Mouse (Mus musculus) gastrocnemius, postnatal 10 days (tissue): ENCODE measurements at regions not wholly inside any gene's neighbourhood (a gene's known extent, or its start where the extent isn't known, plus 50 kb on each side); places are given as distances from the start of the nearest gene placed in this dataset.

ENCODE experiments used
- DNase-seq: peaks from one replicate; pipeline ENCODE4 v3.0.0; 2021; ENCODE audit warnings: mixed read lengths

GRCm38 (mm10) chr2:128338474-128338873 lies 212.6 kb downstream of the Bcl2l11 start:
- no peak for DNase-seq

GRCm38 (mm10) chr2:128339061-128339642 lies 213.3 kb downstream of the Bcl2l11 start:
- DNase-seq: no peak

DNA sequence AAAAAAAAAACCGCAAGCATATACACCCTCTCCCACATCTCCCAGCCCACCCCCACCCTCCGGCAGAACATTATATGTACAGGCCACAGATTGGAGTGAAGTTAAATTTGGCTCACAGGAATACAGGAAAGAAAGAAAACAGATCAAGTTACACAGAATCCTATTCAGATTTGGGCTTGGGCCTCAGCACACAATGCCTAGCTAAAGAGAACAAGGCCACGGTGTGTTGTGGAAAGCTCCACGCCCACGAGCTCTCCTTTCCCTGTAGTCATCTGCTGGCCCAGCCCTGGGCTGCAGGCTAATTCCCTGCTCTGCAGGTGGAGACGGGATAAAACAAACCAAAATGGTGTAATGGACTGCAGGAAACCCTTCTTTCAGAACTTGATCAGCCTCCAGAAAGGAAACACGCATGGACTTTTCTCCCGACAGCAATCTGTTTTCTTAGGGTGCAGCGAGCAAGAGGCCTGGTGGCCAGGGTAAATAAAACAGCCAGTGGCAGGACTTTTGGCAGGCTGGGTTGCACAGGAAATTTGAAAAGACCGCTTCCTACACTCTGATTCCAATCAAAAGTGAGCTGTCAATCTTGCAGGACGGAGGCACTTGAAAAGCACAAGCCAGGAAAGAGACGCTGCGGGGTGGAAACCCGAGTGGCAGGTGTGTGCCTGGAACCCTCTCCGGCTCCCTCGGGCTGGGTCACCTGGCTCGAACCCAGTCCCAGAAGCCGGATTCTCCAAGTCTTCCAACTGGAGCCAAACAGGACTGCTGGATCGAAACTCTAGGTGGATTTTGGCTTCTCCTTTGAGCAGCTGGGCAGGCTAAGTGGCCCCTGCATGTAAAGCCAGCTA lies 214.0 kb downstream of the Bcl2l11 start:
- DNase-seq: no peak

GRCm38 (mm10) chr2:128340631-128341240 lies 214.9 kb downstream of the Bcl2l11 start:
- no peak for DNase-seq

GRCm38 (mm10) chr2:128342212-128342611 lies 216.4 kb downstream of the Bcl2l11 start:
- no peak for DNase-seq

- DNase-seq: no peak
Observed at GRCm38 (mm10) chr2:128345557-128345956, 219.7 kb downstream of the Bcl2l11 start.

DNA sequence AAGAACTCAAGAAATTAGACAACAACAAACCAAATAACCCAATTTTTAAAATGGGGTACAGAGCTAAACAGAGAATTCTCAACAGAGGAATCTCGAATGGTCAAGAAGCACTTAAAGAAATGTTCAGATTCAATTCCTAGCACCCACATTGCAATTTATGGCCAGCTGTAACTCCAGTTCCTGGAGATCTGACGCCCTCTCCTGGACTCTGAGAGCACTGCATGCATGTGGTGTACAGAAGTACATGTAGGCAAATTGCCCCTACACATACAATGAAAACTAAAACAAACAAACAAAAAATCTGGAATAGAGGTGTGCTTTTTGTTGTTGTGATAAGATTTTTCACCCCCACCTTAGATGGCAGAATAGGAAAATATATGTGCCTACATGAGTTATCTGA lies 222.7 kb downstream of the Bcl2l11 start:
- DNase-seq: no peak

GRCm38 (mm10) chr2:128351405-128351804 lies 225.6 kb downstream of the Bcl2l11 start:
- DNase-seq: no peak

GRCm38 (mm10) chr2:128352533-128352932 lies 226.7 kb downstream of the Bcl2l11 start:
- DNase-seq: no peak

- no peak for DNase-seq
Observed at GRCm38 (mm10) chr2:128353457-128353856, 227.6 kb downstream of the Bcl2l11 start.

DNA sequence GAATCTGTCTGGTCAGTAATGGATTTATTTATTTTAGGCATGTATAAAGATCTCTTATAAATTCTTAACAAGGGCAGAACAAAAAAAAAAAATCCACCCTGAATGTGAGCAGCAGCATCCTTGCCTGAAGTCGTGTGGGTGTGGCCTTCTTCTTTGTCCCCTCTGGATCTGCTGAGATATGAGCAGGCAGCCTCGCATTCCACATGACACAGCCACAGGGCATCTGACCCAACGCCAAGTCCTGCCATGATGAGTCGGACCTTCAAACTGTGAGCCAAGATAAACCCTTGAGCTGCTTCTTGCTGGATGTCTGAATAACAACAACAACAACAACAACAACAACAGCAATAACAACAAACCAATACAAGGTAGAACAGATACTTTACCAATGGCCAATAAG lies 230.5 kb downstream of the Bcl2l11 start:
- DNase-seq: no peak

DNA sequence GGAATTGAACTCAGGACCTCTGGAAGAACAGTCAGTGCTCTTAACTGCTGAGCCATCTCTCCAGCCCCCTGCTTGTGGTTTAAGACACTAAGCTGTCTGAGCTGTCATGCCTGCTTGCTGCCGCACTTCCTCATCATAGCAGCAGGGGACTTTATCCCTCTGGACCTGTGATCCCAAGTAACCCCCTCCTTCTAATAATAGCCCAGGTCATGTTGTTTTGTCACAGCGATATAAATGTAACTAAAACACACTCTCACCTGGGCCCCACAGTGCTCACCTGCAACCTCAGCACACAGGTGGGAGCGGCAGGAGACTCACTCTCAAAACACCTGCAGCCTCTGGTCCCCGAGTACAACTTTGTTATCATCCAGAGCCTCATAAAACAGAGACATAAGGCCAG lies 231.9 kb upstream of the Spdye4c start:
- DNase-seq: no peak

DNA sequence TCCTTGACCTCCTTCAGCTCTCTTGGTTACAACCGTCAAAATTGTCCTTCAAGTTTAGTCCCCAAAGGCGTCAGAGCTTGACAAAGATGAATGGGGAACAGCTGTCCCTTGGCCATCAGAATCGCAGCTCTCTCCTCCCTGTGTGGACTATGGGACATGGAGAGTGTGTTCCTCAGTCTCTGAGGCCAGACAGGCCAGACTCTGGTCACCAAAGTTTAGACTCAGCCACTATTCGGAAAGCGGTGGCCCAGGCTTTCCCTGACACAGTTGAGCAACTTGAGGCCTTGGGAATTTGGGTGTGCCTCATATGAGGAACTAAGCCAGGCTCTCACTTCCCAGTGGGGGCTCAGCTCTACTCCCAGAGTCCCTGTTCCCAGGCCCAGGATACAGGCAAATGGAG lies 230.5 kb upstream of the Spdye4c start:
- no peak for DNase-seq

DNA sequence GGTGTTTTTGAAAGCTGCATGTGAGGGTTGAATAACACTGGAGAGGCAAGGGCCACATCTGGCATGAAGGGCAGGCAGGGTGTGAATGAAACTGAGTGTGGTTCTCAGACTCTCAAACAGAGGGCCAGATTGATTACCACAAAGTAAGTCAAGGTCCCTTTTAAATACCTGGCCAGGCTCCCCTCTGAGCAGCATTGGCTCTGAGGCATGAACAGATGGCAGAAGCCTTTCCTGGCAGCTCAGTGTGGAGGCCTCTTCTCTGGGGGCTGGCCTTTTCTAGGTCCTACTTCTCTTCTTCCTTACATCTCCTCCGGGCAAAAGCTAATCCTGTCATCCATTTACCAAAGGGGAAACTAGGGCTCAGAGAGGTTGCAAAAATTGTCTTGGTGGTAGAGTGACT lies 229.6 kb upstream of the Spdye4c start:
- DNase-seq: no peak

DNA sequence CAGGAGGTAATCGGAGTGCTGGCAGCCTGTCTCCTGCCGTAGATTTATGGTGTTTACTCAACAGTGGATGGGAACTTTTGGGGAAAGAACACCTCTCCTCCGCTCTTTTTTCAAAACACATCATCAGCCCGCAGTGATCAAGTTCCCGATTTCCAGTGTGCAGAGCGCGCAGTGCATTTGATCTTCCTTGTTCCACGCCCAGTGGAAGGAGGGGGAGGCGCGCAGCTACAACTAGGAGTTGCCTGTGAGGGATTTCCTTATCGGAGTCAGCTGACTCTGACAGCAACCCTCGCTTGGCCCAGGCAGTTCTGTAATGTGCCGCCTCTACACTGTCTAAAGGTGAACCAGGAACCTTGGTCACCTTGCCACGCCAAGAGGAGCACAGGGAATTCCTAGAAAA lies 226.8 kb upstream of the Spdye4c start:
- DNase-seq: peak; percentile 29

- no peak for DNase-seq
Observed at GRCm38 (mm10) chr2:128365004-128365403, 226.0 kb upstream of the Spdye4c start.

DNA sequence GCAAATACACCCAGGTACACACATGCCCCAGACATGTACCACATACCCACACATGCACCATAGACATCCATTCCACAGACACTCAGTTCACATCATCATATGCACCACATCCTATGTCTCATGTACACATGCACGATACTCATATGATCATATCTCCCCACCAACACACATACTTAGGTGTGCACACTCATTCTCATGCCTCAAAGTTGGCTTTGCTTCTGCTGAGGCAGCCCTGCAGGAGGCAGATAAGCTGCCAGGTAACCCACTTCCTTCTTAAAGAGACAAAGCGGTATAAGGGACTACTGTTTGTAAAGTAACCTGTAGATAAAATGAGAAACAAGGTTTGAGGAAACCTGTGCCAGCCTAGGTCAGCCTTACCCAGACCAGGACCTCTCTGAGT lies 225.2 kb upstream of the Spdye4c start:
- DNase-seq: no peak

DNA sequence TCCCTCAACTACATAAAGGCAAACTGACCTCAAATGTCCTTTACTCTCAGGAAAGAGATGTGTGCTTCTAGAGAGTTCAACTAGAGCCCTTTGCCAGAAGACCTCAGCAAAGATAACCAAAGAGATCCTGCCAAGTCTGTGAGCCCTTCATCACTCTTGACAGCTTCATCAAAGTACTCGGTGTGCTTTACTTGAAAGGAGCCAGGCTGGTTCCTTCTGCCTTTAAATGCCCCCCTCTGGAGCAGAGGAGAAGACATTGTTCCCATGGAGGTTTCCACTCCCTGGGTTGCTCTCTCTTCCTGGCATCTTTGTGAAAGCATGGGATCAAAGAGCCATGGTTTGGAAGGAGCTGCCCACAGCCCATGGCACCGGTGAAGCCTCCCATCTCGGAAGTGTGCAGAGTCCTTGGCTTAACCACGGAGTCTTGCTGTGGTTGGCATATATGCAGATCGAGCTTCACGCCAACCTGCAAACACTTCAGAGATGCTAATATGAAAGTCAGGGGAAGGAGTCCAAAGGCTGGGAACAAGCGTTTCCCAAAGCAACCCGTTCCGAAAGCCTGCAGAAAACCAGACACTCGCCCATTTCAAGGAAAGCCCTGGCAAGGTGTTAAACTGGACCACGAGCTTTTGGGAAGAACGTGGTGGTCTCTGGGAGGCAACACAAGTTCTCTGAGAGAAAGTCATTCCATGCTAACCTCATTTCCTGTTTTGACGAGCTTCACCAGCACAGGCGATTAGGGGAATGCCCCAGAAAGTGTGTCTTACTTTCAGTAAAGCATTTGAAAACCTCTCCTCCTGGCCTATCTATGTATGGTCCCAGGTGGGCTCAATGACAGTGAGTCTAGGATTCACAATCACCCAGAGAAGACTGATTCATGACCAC lies 223.5 kb upstream of the Spdye4c start:
- DNase-seq: no peak

DNA sequence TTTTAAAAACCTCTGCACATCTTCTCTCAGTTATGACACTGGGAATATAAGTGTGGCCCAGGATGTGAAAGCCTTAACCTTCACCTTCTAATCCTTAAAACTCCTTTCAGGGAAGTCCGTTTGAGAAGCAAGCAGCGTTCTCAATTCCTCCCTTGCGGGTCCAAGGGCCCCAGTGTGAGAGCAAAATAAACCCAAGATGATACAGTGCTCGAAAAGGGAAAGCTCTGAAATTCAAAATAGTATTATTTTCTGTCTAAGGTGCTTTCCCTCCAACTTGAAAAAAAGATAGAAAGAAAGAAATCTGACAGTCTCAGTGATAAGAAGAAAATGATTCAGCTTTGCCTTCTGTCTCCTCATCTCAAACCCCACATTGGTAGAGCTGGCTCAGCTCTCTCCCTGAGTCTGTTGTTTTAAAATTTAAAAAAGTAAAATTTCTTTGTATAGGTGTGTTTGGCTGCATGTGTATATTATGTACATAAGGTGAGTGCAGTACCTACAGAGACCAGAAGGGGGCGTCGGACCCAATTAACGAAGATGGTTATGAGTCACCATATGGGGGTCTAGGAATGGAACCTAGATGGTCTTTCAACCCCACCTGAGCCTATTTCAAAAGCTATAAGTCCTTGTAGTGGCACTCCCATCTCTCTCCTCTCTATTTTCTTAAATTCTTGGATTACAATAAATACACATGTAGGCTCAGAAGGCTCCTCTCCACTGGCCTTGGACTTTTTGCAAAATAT lies 222.3 kb upstream of the Spdye4c start:
- DNase-seq: no peak

DNA sequence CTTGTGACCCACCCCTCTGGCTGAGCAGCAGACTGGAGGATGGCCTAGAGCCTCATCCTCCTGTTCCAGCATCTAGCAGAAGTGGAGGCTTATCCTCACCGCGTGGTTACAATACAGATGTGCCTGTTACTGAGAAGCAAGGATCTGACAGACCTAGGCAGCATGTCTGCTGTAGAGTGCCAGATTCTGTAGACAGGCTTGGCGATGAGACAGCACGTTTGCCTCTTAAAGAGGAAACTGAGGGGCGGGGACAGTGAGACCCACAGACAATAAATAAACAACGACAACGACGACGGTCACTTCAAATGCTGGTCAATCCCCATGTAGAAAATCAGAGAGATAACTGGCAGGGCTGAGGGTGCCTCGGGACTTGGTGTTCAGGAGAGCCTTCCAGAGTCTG lies 220.2 kb upstream of the Spdye4c start:
- no peak for DNase-seq

DNA sequence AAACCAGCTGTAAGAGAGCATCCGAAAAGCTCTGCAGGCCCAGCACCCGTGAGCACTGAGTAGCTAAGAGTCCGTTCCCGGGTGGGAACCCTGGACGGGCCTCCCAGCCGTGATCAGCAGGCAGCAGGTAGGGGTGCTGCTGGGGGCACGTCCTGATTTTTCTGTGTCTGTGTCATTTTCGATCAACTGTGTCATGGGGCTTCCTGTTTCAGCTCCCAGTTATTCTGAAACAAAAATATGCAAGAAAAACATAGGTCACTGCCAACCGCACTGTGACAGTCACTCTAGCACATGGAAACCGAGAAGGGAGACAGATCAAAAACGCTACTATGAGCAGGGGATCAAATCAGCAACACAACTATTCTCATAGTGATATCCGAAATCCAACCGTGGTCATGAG lies 218.8 kb upstream of the Spdye4c start:
- no peak for DNase-seq
